Mouse (Mus musculus) stomach, embryonic 14.5 days (tissue): ENCODE data around the gene Aak1. TPM values are rescaled to one million over a fixed set of nuclear protein-coding genes. Genes with fewer than 3 reads are reported as not detected.

ENCODE experiments used
- ATAC-seq: fragments of 200-750 bp; cut with Nextera tagmentation; 2 replicates; pipeline ENCODE4 v1.8.0; 2017; ENCODE audit warnings: low read depth, moderate TSS enrichment; ENCODE audit not compliant: insufficient number of reproducible peaks, insufficient read depth, low FRiP score
- H3K27ac ChIP-seq: fragments of 300-500 bp; sonication (generic); 2 replicates; pipeline ENCODE4 v1.5.1; 2014; ENCODE audit warnings: mild to moderate bottlenecking, low read length, moderate library complexity, mixed read lengths
- H3K27me3 ChIP-seq: fragments of 300-500 bp; sonication (generic); 2 replicates; pipeline ENCODE4 v1.6.1; 2014; ENCODE audit warnings: low read length, control low read depth, mixed read lengths; ENCODE audit not compliant: control insufficient read depth, insufficient read depth
- H3K36me3 ChIP-seq: fragments of 300-500 bp; sonication (generic); 2 replicates; pipeline ENCODE4 v1.6.1; 2014; ENCODE audit warnings: mild to moderate bottlenecking, control low read depth, low read length, moderate library complexity, mixed read lengths; ENCODE audit not compliant: control insufficient read depth, insufficient read depth
- H3K4me1 ChIP-seq: fragments of 300-500 bp; sonication (generic); 2 replicates; pipeline ENCODE4 v1.6.1; 2014; ENCODE audit warnings: low read length, control low read depth, mixed read lengths; ENCODE audit not compliant: control insufficient read depth, insufficient read depth
- H3K4me2 ChIP-seq: fragments of 300-500 bp; sonication (generic); replicated peaks from 2 replicates; pipeline ENCODE4 v1.6.1; 2014; ENCODE audit warnings: low read depth, low read length, control low read depth
- H3K4me3 ChIP-seq: fragments of 300-500 bp; sonication (generic); 2 replicates; pipeline ENCODE4 v1.5.1; 2014; ENCODE audit warnings: low read depth, low read length, control low read depth
- H3K9ac ChIP-seq: fragments of 300-500 bp; sonication (generic); replicated peaks from 2 replicates; pipeline ENCODE4 v1.6.1; 2014; ENCODE audit warnings: low read depth, mild to moderate bottlenecking, control low read depth, low read length, moderate library complexity, mixed read lengths
- H3K9me3 ChIP-seq: fragments of 300-500 bp; sonication (generic); 2 replicates; pipeline ENCODE4 v1.6.1; 2016; ENCODE audit warnings: low read depth, low read length, control low read depth; ENCODE audit not compliant: control insufficient read depth
- WGBS: fragments of 180-500 bp; shearing (Covaris S2); extraction: QIAGEN DNeasy Blood & Tissue Kit; methylation state at CpG from one replicate; pipeline ENCODE4 v1.1.7; 2014; 5-methylcytosine and 5-hydroxymethylcytosine counted together
- polyA plus RNA-seq: library from polyadenylated mRNA; unstranded; fragments of >200 nt; fragmentation: Nextera tagmentation; extraction: Ambion mirVana; gene quantifications from 2 replicates; pipeline ENCODE4 v1.2.1, GENCODE M21; 2014

Gene Aak1
- 21.3 and 28.6 TPM in 2 replicates for polyA plus RNA-seq

DNA sequence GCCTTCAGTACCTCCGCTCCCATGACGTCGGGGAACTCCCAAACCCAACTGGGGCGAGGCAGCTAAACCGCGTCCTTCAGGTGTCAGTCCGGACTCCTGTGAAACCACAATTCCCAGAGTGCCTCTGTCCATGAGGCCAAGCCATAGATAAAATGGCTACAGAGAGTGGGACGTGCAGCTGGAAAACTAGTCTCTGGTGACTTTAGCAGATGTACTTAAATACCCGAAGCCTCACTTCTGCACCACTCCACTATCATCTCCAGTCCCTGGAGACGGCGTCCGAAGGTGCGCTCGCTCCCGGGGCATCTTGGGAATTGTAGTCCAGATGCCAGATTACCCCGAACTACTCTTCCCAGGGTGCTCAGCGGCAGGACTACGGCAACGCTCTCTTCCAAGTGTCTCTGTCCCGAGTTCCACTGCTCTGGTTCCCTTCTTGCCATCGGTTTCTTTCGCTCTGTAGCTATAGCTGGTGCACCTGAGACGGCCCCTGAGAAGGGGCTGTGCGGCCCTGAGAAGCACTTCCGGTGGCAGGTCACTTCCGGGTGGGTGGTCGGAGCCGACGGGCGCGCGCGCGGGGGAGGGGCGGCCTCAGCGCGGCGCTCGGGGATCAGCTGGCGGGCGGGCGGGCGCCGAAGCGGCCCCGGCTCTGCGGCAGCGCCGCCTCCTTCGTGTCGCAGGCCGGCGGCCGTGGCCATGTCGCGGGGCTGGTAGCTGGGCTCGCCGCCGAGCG is at the start of gene Aak1:
Aak1 (plus strand) TSS at position 603 of the 730 bp plus-strand sequence.
- H3K27ac ChIP-seq = peak within 1 kb of the TSS; percentile 96
- ATAC-seq = peak; percentile 92
- H3K4me3 ChIP-seq = peak within 1 kb of the TSS; percentile 86
- H3K9ac ChIP-seq = peak within 1 kb of the TSS; percentile 85
- H3K27me3 ChIP-seq = no peaks in the 10 kb centered on the region
- no peaks in the 10 kb centered on the region for H3K36me3 ChIP-seq
- H3K9me3 ChIP-seq = no peaks in the 10 kb centered on the region
- under 1% methylated on average over 60 of the region's 60 CpGs for WGBS
- H3K4me1 ChIP-seq = peaks cover 28% of the 10 kb centered on the region
- H3K4me2 ChIP-seq = peak within 1 kb of the TSS; percentile 91

DNA sequence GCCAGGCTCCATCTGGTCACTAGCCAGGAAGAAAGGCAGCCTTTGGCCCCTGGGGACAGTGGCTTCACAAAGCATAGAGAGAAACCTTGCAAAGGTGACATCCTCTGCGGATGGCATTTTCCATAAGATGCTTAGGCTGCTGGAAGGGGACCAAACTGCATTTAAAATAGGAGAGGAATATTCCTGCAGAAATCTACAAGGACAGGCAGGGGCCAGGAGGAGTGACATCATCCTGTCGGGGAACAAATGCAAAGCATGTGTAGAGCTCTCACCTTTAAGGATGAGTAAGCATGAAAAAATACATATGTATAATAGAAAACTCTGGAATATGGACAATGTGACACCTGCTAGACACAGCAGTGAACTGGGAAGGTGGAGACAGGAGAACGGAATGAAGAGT is 48.9 kb upstream of the Aak1 start:
- H3K36me3 ChIP-seq = no peaks in the 10 kb centered on the region
- H3K9me3 ChIP-seq = no peaks in the 10 kb centered on the region
- ATAC-seq = no peak
- no peak overlapping the region for H3K27ac ChIP-seq
- no peaks in the 10 kb centered on the region for H3K4me1 ChIP-seq
- no peak overlapping the region for H3K4me3 ChIP-seq
- 87% methylated on average over 3 of the region's 3 CpGs for WGBS
- no peak overlapping the region for H3K9ac ChIP-seq
- no peak overlapping the region for H3K4me2 ChIP-seq
- no peaks in the 10 kb centered on the region for H3K27me3 ChIP-seq

GRCm38 (mm10) chr6:86801431-86801830 is 47.9 kb upstream of the Aak1 start:
- no peak for ATAC-seq
- 42% methylated on average over 11 of the region's 11 CpGs for WGBS
- Histone ChIP-seq H3K27ac (no peak overlapping the region), H3K9me3 (no peaks in the 10 kb centered on the region), H3K36me3 (no peaks in the 10 kb centered on the region), H3K9ac (no peak overlapping the region), H3K4me3 (no peak overlapping the region), H3K4me1 (no peaks in the 10 kb centered on the region), H3K27me3 (no peaks in the 10 kb centered on the region), H3K4me2 (no peak overlapping the region)

- WGBS = 59% methylated on average over 3 of the region's 3 CpGs
Measured at GRCm38 (mm10) chr6:86804646-86805045, 44.7 kb upstream of the Aak1 start.

DNA sequence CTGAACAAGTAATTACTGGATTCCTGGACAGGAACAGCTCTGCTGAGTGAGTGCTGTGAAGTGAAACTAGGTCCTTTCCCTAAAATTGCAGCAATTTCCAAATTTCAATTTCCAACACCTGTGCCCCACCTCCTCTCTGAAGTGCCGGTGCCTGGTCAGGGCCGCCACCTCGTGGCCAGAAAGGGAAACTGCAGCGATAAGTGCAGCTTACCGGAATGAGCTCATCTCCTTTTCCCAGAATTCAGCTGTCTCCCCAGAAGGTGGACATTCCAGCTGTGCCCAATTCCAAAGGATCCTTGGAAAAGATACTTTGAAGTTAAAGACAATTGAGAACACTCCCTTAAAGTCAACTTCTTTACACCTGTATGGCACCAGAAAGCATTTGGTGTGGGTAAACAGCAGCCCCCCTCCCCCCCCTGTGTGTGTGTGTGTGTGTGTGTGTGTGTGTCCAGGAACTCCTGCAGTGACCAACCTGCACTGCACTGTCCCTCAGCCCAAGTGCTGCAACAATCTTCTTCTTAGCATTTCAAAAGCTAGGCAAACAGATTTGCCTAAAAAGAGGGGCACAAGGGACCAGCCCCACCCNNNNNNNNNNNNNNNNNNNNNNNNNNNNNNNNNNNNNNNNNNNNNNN is 42.7 kb upstream of the Aak1 start:
- Histone ChIP-seq H3K27me3 (no peaks in the 10 kb centered on the region), H3K4me1 (no peaks in the 10 kb centered on the region), H3K9ac (no peak overlapping the region), H3K27ac (no peak overlapping the region), H3K9me3 (no peaks in the 10 kb centered on the region), H3K4me3 (no peak overlapping the region), H3K36me3 (no peaks in the 10 kb centered on the region), H3K4me2 (no peak overlapping the region)
- 1% methylated on average over 5 of the region's 5 CpGs for WGBS
- no peak for ATAC-seq

More at GRCm38 (mm10) chr6:86804646-86805045, 44.7 kb upstream of the Aak1 start:
- H3K27ac ChIP-seq = no peak overlapping the region
- ATAC-seq = no peak
- H3K4me3 ChIP-seq = no peak overlapping the region
- no peaks in the 10 kb centered on the region for H3K36me3 ChIP-seq
- no peaks in the 10 kb centered on the region for H3K4me1 ChIP-seq
- no peaks in the 10 kb centered on the region for H3K9me3 ChIP-seq
- H3K9ac ChIP-seq = no peak overlapping the region
- no peak overlapping the region for H3K4me2 ChIP-seq
- no peaks in the 10 kb centered on the region for H3K27me3 ChIP-seq

DNA sequence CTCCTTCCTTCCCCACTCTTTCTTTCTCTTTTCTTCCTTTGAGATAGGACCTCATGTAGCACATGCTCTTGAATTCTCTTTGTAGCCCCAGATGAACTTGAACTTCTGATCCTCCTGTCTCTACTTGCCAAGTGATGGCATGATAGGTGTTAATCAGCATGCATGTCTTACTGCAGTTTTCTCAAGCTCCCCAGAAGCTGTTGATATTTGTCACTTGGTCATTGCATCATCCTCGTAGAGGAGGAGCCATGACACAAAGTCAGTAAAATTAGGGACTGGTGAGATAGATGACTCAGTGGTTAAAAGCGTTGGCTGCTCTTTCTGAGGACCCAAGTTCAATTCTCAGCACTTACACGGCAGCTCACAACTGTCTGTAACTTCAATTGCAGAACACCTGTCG is 36.4 kb upstream of the Aak1 start:
- Histone ChIP-seq H3K36me3 (no peaks in the 10 kb centered on the region), H3K4me1 (peaks cover 11% of the 10 kb centered on the region), H3K27me3 (no peaks in the 10 kb centered on the region), H3K27ac (no peak overlapping the region), H3K9ac (no peak overlapping the region), H3K9me3 (no peaks in the 10 kb centered on the region), H3K4me2 (no peak overlapping the region), H3K4me3 (no peak overlapping the region)
- ATAC-seq = no peak
- WGBS = 44% methylated on average over 4 of the region's 4 CpGs

DNA sequence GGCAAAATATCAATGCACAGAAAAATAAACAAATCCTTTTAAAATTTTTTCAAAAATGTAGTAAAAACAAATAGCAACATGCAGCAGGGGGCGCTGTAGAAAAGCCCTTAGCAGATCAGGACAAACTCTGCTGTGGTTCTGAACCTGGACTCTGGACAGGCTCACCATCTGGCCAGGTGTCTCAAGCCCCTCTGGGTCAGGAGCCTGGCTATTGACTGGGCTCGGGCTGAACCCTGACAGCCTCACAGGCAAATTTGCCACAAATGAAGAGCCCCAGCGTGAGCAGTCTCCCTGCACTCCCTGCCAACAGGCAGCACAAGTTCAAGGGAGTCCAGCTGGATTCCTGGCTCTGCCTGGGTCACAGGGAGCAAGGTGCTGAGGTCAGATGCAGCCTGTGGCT is 36.0 kb upstream of the Aak1 start:
- 21% methylated on average over 3 of the region's 3 CpGs for WGBS
- H3K27me3 ChIP-seq = no peaks in the 10 kb centered on the region
- ATAC-seq = no peak

DNA sequence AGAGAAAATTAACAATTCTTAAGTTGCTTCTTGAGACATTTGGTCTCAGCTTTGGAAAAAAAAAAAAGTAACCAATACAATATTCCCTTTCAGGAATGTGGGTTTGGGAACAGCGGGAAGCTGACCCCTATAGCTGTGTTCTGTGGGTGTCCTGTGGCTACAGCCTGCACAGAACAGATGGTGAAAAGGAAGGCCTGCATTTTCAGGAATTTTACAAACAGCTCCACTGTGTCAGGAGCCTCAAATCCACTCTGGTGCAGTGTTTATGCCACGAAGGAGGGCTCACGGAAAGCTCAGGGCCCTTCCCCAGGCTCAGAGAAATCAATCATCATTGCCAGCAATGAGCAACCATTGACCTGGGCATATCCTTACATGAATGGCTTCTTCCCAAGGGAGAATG is 34.4 kb upstream of the Aak1 start:
- Histone ChIP-seq H3K27me3 (no peaks in the 10 kb centered on the region), H3K36me3 (no peaks in the 10 kb centered on the region), H3K9ac (no peak overlapping the region), H3K27ac (no peak overlapping the region), H3K4me1 (peaks cover 11% of the 10 kb centered on the region), H3K4me3 (no peak overlapping the region), H3K4me2 (peak overlapping the region; percentile 29; the same call in 1 of the 2 replicates), H3K9me3 (no peaks in the 10 kb centered on the region)
- 35% methylated on average over 3 of the region's 3 CpGs for WGBS
- no peak for ATAC-seq

More for the DNA sequence above, 36.0 kb upstream of the Aak1 start:
- Histone ChIP-seq H3K9ac (no peak overlapping the region), H3K4me1 (peaks cover 11% of the 10 kb centered on the region), H3K4me2 (no peak overlapping the region), H3K9me3 (no peaks in the 10 kb centered on the region), H3K36me3 (no peaks in the 10 kb centered on the region), H3K27ac (no peak overlapping the region), H3K4me3 (no peak overlapping the region)
